Mouse (Mus musculus): ENCODE data around the gene Lamtor2.
"Not testable (repeated sequence)": the region's sequence is repeated elsewhere in the genome, so short reads cannot be mapped to it uniquely, and the experiment has no call there.

Gene Lamtor2

GRCm38 (mm10) chr3:88552676-88553524, at the start of gene Lamtor2:
TSS of gene Lamtor2 (minus strand) at chr3:88553074.
- peak; percentile 99 for DNase-seq (ENCODE audit: extremely low read depth, low read depth)

DNA sequence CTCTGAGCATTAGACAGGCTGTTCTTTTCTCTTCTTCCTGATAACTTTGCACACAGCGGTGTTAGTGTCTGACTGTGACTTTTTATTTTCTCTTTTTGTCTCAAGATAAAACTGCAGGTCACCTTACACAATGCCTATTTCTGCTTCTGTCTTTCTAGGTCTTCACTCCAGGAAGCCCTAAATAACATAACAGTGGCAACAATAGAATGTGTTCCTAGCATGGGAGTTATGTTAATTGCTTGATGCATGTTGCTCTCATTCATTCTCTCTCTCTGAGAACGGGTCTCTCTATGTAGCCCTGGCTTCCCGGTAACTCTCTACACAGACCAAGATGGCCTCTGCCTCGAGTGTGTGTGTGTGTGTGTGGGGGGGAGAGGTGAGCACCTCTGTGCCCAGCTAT, 49.6 kb upstream of the Lamtor2 start:
- DNase-seq (ENCODE audit: extremely low read depth, low read depth), result no peak

DNA sequence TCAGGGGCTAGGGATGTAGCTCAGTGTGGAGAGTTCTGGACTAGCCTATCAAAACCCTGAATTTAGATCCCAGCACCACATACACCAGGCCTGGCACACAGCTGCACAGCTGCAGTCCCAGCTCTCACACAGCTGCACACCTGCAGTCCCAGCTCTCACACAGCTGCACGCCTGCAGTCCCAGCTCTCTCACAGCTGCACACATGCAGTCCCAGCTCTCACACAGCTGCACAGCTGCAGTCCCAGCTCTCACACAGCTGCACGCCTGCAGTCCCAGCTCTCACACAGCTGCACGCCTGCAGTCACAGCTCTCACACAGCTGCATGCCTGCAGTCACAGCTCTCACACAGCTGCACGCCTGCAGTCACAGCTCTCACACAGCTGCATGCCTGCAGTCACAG, 43.7 kb upstream of the Lamtor2 start:
- DNase-seq (ENCODE audit: extremely low read depth, low read depth), result not testable (repeated sequence)

GRCm38 (mm10) chr3:88593893-88594580, 41.2 kb upstream of the Lamtor2 start:
- no peak for DNase-seq (ENCODE audit: extremely low read depth, low read depth)

- DNase-seq (ENCODE audit: extremely low read depth, low read depth), result peak; percentile 44
Observed at GRCm38 (mm10) chr3:88592942-88593576, 40.2 kb upstream of the Lamtor2 start.

DNA sequence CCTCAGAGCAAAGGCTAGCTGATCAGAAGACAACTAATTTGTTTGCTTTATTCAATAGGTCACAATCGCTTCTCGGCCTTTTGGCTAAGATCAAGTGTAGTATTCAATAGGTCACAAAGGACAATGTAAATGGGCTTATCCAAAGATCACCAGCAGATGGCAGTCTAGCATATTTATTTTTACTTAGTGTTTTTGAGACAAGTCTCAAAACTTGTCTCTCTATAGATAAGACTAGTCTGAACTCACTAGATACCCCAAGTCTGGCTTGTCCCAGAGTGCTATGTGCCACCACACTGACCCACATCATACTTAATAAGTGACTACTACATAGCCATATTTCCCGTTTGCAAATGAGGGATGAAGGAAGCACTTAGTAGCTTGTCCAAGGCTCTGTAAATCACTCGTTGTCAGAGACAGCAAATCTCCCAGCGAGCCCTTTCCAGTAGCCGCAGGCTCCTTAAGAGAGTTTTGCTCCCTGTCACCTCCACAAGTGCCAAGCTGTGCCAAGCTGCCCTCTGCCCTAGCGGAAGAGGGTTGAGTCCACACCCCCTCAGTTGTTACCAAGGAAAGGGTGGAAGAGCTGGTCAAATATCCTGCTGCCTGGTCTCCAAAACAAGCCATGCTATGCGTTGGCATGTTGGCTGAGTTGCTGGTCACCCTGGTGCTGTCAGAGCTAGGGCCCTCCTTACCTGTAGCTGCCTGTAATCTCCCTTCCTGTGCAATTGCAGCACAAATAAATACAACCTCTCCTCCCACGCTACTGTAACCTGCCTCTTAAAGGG, 39.3 kb upstream of the Lamtor2 start:
- peak; percentile 87 for DNase-seq (ENCODE audit: extremely low read depth, low read depth)

- DNase-seq (ENCODE audit: extremely low read depth, low read depth), result no peak
Observed at GRCm38 (mm10) chr3:88591044-88591443, 38.2 kb upstream of the Lamtor2 start.

DNA sequence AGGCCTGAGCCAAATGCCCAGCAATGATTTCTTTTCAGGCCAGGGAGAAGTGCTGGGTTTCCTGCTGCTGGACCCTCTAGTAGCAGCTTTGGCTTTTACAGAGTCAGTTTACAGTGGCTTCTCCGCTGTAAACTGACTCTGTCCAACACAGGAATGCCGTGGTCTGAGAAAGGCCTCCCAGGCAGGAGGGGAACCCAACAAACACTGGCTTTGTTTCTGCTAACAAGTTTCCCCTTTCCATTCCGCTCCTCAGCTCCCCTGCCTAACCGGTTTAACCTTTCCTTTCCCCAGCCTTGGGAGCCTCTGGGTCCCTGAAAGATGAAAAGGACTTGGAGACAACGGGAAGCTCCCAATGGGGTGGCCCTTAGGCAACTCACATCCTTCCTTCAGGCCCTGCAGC, 37.4 kb upstream of the Lamtor2 start:
- no peak for DNase-seq (ENCODE audit: extremely low read depth, low read depth)

- DNase-seq (ENCODE audit: extremely low read depth, low read depth), result no peak
Observed at GRCm38 (mm10) chr3:88586640-88587039, 33.8 kb upstream of the Lamtor2 start.

DNA sequence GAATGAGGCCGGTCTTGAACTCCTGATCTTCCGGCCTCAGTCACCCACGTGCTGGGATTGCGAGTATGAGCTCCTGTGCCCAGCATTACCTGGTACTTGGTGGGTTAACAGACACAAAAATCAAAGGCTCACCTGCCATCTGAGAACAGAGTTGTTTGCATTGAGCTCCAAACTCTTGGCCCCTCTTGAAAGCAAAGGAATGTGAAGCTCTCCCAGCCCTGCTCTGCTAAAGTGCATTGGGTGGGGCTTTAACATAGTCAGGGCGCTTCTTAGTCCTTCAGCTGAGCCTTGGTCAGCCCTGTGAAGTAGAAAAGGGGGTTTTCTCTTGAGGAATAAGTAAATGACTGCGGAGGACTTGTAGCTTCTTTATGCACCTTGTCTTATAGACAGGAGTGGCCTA, 32.9 kb upstream of the Lamtor2 start:
- no peak for DNase-seq (ENCODE audit: extremely low read depth, low read depth)

- DNase-seq (ENCODE audit: extremely low read depth, low read depth), result peak; percentile 93
Observed at GRCm38 (mm10) chr3:88579454-88580117, 26.7 kb upstream of the Lamtor2 start.

DNA sequence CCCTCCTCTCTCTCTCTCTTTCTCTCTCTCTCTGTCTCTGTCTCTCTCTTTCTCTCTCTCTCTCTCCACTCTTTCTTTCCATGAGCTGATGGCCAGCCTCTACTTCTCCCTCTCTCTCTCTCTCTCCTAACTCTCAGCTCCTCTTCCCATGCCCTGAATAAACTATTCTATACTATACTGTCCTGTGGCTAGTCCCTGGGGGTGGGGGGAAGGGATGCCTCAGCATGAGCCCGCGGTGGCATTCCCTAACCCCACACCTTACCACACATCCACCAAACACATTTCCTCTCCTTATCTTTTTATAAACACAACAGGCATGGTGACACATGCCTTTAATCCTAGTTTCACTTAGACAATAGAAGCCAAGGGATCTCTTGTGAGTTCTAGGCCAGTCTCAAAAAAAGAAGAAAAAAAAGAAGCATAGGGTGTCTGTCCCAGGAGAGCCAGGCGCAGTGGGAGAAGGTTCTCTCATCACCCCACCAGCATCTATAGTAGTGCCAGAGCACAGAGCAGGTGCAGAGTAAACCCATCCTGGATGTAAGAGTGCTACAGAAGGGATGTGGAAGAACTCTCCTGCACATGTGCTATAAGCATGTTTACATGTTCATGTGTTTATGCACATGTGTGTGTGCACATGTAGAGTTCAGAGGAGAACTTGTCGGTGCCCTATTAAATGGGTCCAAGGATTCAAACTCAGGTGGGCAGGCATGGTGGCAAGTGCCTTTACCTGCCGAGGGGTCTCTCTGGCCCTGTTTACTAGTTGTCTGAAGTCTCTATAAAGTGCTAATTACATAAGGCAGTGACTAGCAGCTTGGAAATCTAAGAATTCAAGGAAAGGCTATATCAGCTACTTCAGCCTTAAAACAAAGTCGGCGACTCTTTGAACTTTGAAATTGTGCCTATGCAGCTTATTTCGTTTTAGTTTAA, 25.9 kb upstream of the Lamtor2 start:
- no peak for DNase-seq (ENCODE audit: extremely low read depth, low read depth)

DNA sequence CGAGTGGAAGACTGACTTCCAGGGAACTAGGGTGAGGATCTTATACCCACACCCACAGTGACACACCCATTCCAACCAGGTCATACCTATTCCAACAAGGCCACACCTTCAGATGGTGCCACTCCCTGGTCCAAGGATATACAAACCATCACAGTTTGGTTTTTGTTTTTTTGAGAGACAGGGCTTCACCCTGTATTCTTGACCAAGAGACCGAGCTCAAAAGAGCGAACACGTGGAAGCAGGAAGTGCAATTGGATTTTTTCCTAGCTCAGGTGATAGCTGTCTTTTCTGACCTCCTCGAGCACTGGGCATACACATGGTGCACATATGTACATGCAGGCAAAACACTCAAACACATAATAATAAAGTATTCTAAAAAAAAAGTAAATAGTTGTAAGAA, 25.0 kb upstream of the Lamtor2 start:
- not testable (repeated sequence) for DNase-seq (ENCODE audit: extremely low read depth, low read depth)

- no peak for DNase-seq (ENCODE audit: extremely low read depth, low read depth)
Observed at GRCm38 (mm10) chr3:88575540-88575939, 22.7 kb upstream of the Lamtor2 start, which contains the start of gene Ssr2. TSS of gene Ssr2 (plus strand) at chr3:88575876.

DNA sequence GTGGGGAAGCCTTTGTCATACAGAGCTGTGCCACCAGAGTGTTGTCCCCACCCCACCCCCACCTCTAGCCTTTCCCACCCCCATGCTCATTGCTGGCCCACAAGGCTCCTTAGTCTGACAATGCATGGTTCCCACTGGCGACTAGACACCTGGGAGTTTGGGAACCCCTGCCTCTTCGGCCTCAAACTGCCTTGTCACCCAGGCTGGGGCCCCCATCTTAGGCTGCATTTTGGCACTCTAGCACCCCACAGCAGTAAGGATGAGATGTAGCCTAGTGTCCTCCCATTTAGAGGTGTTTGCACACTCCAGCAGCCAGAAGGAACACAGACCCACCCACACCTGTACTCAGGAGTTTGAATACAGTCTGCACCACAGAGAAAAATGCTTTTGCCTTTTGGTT, 20.9 kb upstream of the Lamtor2 start:
- no peak for DNase-seq (ENCODE audit: extremely low read depth, low read depth)

DNA sequence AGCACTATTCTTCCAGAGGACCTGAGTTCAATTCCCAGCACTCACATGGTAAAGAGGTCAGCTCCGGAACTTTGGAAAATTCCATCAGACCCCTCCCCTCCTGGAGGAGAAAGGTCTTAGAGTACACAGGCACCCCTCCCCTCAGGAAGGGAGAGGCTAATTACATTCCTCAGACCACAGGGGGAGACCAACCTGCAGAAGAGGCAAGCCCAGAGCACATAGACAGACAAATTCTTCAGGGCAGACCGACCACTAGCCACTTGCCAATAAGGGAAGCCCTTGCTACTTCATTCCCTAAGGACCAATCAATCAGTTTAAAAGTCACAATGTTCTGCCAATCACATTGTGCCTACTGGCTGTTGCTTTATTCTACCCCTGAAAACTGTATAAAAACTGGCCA, 20.0 kb upstream of the Lamtor2 start:
- no peak for DNase-seq (ENCODE audit: extremely low read depth, low read depth)

DNA sequence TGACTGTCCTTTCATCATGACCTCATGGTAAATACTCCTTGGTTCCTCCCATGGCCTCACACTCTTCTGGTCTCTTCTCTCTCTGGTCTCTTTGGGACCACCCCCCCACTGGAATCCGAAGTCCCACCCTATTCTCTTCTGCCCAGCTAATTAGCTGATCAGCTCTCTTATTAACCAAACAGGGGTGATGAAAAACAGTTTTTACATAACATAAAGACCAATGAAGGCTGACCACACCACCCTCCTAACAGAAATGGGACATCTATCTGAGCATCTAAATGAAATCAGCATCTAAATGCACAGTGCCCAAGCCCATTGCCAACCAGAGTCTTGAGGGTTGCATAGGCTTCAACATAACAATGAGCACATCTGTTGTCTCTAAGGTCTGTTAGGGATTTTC, 19.0 kb upstream of the Lamtor2 start:
- DNase-seq (ENCODE audit: extremely low read depth, low read depth), result no peak

DNA sequence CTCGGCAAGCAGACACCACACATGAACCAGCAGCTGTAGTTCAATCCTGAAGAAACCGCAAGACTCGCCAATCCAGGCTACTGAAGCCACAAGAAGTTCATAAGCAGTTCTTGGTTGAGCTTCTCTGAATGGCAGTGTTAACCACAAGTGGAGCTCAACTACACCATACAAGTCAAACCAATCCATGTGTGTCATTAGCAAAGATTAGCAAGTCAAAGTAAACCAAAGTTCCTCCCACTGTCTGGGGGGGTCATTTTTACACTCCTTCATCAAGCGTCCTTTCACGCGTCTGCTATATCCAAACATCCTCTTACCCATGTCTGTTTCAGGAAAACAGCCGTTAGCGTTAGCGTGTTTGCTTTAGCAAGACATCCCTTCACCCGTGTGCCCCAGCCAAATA, 17.5 kb upstream of the Lamtor2 start:
- no peak for DNase-seq (ENCODE audit: extremely low read depth, low read depth)

DNA sequence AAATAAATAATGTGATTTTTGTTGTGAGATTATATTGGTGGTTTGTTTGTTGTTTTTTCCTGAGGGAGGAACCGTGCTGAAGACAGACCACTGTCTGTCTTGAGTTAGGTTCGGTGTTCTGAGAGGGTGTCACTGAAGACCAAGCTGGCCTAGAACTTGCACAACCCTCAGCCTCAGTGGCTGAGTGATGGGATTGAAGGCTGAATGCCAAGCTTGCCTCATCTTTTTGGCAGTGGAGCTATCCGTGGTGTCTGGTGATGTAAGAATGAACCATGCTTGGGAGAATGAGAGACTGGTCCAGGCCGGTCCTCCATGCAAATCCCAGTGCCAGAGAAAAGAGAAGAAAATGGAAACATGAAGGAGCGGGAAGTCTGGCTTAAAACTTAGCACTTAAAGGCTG, 16.8 kb upstream of the Lamtor2 start:
- DNase-seq (ENCODE audit: extremely low read depth, low read depth), result no peak

DNA sequence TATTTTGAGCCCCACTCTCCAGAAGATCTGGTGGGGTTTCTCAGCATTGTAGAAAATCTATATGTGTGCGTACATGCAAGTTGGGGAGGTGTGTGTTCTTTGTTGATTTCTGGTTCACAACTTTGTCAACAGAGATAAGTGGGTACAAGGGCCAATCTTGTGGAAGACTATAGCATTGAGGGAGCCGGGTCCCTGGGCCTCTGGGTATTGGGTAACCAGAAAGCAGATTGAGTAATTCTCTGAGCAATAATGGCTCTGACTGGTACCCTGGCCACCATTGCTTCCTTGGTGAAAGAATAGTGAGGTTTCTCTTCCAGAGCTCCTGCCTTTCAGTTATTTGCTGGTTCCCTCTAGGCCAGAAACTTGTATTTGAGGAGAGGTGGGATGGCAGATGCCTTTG, 16.2 kb upstream of the Lamtor2 start:
- no peak for DNase-seq (ENCODE audit: extremely low read depth, low read depth)

Measured in MEL-GATA-1-ER (cell line).